Mouse (Mus musculus): Measurements from ENCODE around the gene Lrrc10b.

The Lrrc10b gene

DNA sequence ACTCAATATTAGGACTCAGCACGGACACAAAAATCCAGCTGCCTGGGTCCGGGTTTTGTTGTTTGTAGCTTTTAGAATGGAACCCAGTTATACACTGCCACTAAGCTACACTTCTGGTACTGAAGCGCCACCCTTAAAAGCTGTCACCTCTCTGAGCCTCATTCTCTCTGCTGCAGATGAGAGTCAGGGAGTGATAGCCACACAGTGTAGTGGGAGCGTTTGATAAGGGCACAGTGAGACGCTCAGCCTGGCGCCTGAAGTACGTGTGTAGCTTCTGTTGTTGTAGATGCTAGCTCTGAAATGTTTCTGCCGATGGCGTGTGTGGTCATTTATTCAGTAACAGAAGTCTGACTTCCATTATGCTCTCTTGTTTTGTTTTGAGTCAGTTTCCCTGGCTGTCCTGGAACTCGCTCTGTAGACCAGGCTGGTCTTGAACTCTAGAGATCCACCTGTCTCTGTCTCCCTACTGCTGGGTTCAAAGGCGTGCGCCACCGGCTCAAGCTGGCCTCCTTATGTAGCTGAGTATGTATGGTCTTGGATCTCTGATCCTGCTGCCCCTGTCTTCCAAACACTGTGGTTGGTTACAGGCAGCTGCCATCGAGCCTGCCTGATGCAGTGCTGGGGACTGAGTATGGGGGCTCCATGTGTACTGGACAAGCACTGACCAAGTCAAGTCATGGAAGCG, 12.4 kb downstream of the Lrrc10b start:
- peak; percentile 69 for DNase-seq (ENCODE audit: low spot score)

DNA sequence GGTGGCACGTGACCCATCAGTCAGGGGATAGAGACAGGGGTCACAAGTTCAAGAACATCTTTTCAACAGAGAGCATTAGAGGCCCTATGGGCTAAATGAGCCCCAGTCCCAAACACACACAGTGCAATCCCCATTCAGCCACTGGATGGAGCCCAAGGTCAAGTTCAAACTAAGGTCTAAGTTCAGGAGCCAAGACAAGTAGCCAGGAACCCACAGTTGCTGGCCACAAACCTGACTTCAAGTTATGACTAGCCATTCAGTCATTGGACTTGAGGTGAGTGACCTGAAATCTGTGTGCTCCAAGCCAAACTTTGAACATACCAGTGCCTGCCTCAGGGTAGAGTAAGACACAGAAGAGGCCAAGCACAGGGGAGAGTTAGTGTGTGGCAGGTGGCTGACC, 19.8 kb downstream of the Lrrc10b start:
- DNase-seq (ENCODE audit: low spot score) = no peak

DNA sequence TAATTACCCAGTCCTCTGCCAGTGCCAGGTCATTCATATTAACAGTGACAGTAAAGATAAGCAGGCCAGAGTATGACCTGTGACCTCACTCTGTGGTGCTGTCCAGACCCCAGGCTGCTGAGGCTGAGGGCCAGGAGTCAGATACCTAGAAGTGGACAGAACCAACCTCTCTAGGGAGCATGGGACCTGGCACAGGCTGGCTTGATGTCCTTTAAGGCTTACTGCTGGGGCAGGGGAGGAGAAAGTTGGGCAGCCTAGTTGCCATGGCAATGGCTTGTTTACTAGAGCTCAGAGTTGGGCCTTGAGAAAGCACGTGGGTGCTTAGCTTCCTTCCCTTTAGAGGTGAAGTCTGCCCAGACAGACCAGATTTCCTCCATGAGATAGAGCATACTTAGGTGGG, 20.5 kb downstream of the Lrrc10b start:
- DNase-seq (ENCODE audit: low spot score) = no peak

DNA sequence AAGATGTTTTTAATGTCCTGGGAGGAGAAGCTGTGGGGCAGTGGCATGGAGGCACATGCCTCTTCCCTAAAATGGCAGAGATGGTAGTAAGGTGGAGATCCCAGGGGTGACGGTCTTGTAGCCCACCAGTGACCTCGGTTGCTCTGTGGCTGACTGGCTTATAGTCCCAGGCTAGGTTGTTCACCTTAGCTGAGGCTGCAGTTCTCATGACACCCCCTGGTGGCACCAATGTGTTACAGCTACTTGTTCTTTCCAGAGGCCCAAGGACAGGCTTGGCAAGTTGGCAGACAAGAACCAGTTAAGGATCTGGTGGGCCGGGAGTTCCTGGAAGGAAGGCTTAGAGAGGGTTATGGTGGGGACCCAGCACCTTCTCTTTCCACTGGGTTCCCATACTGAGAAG, 21.4 kb downstream of the Lrrc10b start:
- DNase-seq (ENCODE audit: low spot score) = peak; percentile 64

DNA sequence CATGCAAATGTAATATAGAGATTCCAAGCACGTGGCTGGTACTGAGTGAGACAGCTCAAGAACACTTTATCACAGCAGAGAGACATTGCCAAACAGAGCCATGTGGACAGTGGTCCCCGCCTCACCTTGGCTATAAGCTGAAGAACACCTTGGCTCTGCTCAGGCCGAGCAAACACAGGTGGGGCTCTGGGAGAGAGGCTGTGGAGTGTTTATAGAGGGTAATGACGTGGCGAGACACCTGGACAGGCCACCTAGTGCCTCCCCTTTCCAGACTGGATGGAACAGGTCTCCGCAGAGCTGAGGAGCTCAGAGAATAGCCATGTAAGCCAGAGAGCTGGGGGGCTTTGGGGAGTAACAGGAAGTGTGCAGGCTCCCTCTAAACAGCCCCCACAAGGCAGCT, 22.3 kb downstream of the Lrrc10b start:
- no peak for DNase-seq (ENCODE audit: low spot score)

DNA sequence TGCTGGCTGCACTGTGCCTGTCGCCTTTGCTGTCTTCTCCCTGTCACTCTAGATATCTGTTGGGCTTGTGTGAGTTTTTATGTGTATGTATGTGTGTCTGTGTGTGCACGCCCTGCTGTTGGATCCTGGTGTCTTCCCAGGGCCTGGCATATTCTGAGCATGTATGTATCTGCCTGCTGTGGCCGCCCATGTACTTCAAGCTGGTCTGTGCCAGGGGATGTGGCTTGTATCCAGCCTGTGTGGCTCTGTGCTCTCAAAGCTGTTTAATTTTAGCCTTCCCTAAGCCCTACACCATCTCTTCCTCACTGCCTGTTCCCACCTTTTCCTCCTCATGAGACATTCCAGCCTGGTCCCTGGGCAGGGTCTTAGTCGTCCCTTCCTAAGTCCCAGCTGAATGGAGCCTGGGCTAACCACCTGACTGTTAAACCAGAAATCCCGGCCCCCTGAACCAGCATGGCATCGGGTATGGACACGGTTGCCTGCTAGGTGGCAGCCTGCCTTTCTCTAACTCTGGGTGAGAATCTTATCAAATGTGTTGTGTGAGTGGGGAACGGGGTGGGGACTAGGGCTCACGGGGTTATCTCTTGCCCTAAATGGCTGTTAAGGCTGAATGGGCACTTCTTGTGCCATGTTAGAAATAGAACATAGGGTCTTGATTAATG, 23.3 kb downstream of the Lrrc10b start:
- no peak for DNase-seq (ENCODE audit: low spot score)

DNA sequence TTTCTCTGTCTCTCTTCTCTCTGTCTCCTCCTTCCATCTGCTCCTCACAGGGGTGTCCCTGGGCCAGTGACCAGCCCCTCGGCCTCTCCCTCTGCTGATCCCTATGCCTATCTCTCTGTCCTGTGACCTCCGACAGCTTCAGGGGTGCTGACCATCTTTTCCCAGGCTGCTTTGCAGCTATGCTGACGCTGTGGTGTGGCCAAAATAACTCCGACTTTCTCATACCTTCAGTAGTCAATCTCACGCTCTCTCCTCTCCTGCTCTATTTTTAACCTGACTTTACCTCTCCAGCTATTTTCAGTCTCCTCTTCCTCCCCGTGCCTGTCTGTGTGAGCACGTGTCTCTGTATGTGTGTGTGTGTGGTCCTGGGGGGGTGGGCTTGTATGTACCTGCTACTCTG, 24.0 kb downstream of the Lrrc10b start:
- DNase-seq (ENCODE audit: low spot score) = no peak

DNA sequence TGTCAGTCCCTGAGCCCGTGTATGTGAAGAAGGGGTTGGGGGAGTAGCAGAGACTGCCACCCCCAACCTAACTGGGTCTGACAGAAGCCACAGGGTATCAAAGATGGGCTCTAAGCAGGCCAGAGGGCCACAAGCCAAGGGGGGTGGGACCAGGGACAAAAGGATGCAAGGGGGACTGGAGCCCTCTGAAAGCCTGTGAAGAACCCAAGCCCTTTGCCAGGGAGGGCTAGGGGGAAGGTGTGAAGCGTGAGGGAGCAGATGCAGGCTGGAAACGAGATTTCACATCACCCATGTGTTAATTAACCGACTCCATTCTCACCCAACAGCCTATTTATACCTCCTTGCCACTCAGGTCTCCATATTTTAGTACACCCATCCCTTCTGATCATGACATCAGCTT, 25.4 kb downstream of the Lrrc10b start:
- DNase-seq (ENCODE audit: low spot score) = no peak

DNA sequence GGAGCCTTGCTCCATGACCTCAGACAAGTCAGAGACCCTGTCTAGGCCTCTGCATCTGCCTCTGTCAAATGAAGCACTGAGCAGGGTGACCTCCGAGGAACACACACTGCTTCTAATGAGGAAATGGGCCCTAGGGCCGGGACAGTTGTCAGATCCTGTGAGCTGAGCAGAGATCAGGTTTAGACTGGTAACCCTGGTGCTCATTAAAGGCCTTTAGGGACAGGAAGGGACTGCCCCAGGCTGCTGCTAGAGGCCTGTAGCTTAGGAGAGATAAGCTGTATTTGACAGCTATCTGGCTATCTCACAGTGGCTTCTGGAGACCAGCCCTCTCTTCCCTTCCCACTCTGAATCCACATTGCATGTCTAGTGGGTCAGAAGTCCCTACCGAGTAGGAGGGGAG, 25.9 kb downstream of the Lrrc10b start:
- DNase-seq (ENCODE audit: low spot score) = peak; percentile 51

DNA sequence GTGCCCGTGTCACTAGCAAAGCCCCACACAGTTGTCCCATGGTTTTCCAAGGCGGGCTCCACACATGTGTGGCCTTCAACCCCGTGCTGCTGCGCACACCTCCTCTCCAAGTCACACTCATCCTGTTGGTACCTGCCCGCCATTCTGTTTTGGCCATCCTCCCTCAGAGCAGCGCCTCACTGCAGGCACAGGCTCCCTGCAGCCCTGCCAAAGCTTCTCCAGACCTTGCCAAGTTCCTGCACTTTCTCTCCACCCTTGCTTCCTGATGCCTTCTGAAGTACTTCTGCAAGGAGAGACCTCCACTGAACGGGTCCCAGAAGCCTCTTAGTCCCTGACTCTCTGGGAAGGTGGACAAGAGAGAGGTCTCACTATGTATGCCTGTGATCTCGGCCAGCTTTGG, 27.9 kb downstream of the Lrrc10b start:
- DNase-seq (ENCODE audit: low spot score) = no peak

DNA sequence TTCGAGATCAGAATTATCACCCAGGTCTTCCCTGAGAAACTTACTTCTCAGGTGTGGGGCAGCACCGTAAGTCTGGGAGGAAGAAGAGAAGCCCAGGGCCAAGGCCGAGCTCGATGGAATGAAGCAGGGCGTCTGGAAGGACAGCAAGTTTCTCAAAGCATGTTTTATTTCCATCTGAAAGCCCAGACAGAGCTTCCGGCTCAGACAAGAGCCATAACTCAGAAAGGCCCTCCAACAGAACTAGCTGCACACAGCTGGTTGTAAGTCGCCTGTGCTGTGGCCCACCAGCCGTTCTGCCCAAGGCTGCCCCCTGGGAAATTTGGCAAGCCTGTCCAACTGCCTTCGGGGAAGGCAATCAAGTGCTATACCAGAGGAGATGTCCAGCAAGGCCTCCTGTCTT, 29.8 kb downstream of the Lrrc10b start:
- DNase-seq (ENCODE audit: low spot score) = no peak

DNA sequence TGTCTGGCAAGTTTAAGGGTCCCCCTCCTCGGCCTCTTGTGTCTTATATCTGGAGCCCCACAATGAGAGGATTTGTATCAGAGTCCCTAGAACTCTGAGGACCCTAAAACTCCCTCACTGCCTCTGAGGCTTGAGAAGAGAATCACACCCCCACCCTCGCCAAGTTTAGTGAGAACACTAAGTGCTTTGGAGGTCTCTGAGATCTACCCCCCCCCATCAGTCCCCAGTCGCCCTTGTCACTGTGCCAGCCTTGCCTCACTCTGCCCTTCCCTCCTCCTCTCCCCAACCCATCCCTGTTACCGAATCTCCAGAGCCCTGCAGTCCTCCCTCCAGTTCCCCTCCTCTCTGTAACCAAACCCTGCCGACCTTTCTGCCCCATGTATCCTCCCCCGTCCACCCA, 30.5 kb downstream of the Lrrc10b start:
- no peak for DNase-seq (ENCODE audit: low spot score)

DNA sequence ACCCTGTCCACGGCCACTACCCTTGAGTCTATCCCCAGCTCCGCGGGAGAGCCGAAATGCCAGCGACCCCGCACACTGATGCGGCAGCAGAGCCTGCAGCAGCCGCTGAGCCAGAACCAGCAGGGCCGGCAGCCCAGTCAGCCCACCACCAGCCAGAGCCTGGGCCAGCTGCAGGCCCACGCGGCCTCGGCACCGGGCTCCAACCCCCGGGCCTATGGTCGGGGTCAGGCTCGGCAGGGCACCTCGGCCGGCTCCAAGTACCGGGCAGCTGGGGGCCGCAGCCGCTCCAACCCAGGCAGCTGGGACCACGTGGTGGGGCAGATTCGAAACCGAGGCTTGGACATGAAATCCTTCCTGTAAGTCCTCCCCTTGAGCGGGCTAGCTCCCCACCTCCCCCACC, 31.0 kb downstream of the Lrrc10b start:
- no peak for DNase-seq (ENCODE audit: low spot score)

DNA sequence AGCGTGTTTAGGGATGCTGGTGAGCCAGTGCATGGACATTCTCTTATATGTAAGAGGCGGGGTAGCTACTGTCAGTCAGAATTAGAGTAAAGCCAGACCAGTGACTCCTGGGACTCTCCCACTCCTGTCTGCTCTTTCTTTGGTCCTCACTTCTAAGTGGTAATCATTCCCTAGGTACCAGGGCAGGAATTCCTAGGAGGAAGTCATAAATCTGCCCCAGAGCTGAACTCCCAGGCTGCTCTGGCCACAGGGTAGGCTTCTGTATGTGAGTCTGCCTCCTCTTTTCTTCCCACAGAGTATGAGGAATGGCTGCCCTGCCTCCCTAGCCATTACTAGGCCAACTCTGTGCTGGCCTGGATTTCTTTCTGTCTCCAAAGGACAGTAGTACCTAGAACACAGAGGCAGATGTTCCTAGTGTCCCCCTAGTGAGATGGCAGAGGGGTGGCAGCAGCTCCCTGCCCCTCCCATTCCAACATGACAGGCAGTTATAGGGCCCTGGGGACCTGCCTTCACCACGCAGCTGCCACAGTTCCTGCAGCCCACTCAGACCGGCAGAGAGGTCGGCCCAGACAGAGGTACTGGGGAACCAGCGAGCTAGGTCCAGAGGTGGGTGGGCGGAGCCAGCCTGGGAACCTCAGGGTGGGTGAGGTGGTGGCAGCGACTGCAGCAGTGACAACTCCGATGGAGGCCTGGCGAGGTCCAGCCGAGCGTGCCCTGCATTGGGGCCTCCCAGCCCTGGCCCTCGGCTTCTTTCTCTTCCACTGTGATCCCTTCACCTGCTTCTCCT, 31.6 kb downstream of the Lrrc10b start:
- DNase-seq (ENCODE audit: low spot score) = no peak

DNA sequence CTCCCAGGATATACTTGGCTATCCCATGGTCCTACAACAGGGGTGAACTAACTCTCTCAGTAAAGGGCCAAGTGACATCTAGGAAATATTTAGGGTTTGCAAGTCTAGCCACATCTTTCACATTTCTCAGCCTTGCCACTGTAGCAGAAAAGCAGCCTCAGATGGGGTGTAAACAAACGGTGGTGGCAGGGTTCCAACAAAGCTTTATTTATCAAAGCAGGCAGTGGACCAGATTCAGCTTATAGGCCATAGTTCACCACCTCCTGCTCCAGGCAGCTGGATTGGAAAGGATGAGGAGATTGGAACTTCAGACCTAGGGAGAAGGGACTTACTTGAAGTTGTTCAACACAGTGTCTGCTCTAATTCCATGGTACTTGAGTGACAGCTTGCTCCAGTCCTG, 32.5 kb downstream of the Lrrc10b start:
- no peak for DNase-seq (ENCODE audit: low spot score)

DNA sequence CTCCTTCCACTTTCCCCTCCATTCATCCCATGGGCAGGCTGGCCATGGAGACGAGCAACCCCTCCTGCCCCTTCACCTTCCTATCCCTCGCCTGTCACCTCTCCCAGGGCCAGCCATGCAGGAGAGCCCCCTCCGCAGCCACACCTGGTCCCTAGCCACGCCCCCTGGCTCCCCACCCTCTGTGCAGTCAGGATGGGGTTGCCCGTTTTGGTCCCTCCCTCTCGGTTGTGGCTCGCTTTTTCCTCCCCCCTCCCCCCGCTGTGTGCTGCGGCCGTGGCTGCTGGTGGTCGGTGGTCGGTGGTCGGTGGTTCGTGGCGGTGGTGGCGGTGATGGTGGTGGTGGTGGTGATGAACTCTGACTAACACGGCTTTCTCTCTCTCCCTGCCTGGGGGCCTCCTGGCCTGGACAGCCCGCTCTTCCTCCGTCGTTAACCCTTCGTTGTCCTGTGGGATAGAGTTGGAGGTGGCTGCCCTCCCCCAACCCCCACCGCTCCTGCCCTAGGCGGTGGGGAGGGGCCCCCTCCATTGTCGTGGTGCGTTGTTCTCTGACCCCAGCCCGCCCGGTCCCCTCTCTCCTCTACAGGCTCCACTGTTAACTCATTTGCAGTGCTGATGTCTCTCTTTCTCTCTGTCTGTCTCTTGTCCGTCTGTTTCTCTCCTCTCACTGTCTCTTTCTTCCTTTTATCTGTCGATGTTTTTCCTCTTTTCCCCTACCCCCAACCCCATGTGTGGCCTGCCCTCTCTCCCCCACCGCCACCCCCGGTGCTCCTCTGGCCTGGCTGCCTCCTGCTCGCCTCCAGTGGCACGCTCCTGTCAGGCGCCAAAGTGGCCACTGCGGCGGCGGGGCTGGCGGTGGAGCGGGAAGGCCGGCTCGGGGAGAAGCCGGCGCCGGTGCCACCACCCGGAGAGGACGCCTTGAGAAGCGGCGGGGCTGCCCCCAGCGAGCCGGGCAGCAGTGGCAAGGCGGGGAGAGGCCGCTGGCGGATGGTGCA, 35.0 kb downstream of the Lrrc10b start:
- DNase-seq (ENCODE audit: low spot score) = no peak

DNA sequence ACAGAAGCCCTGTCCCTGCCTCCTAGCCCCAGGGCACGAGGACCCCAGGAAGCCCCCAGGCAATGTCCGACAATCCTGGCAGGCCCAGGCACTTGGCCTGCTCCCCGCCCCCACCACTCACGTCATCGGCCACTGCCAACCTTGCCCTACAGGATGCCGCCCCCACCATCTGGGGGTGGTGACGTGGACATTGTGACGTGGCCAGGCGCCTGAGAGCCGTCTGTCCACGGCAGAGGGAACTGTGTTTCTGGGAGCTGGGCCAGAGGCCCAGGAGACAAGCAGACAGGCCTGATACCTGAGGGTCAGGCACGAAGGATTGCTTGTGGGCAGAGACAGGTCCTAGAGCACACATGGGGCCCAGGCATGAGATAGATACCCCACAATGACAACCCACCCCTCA, 39.8 kb downstream of the Lrrc10b start:
- no peak for DNase-seq (ENCODE audit: low spot score)

DNA sequence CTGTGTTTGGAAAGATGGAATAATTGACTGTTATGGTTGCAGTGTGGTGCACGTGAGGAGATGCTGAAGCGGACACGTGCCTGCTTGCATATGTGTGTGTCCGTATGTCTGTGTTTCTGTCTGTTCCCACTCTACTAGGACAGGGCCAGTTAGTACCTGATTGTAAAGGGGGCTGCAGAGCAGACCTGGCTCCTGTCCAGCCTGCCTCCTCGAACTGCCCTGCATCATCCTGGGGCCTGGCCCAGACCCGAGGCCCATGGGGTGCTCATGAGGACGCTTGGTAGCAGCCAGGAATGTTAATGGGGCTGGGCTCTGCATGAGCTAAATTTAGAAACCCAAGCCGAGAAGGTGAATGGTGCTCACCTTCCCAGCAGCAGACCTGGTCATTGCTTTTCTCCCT, 40.4 kb downstream of the Lrrc10b start:
- no peak for DNase-seq (ENCODE audit: low spot score)

DNA sequence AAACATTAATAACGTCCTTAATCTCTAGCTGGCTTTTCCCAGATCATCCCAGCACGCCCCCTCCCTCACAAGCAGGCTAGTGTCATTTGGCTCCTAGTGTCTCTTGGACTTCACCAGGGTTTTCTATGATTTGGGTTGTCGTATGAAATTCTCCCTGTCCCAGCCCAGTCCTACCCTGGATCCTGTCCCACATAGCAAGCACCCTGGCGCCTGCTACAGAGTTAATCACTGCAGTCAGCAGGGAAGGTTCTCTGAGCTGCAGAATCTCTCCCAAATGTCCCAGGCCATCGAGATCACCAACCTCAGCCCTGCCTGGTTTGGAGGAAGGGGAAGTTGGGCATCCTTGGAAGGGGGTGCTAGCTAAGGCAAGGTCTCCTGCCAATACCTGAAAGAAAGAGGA, 41.8 kb downstream of the Lrrc10b start:
- no peak for DNase-seq (ENCODE audit: low spot score)

DNA sequence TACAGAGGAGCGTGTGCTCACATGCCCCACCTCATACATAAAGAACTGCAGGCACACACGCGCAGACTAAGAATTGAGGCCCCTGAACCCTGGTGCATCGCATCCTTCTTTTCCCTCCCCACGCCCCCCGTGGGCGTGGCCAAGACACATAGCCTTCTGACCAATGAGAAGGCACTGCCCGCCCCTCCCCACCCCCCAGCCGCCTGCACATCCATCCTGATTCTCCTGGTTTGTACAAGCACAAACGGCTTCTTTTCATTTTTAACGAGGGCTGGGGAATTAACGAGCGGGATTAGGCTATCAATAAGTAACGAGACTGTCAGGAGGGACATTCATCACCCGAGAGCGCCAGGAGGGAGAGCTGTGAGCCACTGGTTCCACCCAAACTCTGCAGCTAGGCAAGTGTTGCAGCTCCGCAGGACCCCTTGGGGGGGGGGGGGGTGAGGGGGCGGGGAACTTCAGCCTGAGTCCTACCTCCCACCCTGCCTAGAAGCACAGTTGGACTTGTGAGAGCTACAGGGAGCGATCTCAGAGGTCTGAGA, 43.5 kb downstream of the Lrrc10b start:
- no peak for DNase-seq (ENCODE audit: low spot score)
